Mouse (Mus musculus): ENCODE data around the gene Zc3h7a.

- no peak for TF ChIP-seq CTCF (IDR thresholded peaks at IDR 0.05; ENCODE audit: low read depth)
- TF ChIP-seq EP300 (IDR thresholded peaks at IDR 0.05; ENCODE audit: low read depth) = no peak
These were observed 52.1 kb downstream of the Zc3h7a start for GRCm38 (mm10) chr16:11124110-11124509.
